Mouse (Mus musculus): ENCODE measurements around the gene Morc2a. TPM values are rescaled to one million over a fixed set of nuclear protein-coding genes. Genes with fewer than 3 reads are reported as not detected.

Morc2a gene
- polyA plus RNA-seq, 1 experiment: 16.0 TPM

DNA sequence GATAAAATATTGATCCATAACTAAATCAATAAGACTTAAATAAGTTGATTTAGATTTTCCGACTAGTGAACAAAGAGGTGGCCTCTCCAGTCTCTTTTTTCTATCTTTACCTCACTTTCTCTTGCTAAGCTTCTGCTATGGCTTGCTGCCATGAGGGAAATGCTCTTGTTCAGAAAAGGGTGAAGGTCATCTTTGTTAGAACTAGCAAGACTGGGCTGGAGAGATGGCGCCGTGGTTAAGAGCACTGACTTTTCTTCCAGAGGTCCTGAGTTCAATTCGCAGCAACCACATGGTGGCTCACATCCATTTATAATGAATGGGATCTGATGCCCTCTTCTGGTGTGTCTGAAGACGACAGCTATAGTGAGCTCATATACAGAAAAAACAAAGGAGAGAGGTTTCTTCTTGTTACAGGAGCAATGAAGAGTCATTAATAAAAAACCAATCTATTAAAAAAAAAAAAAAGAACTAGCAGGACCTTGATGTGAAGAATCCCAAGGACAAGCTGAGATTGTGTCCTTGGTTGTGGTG lies 47.2 kb downstream of the Morc2a start:
- H3K36me3 ChIP-seq (ENCODE audit: control insufficient read depth, insufficient read depth, low read length): no peaks in the 10 kb centered on the region
- no peaks in the 10 kb centered on the region for H3K27me3 ChIP-seq (ENCODE audit: control insufficient read depth, insufficient read depth, low read length)
- no peak overlapping the region for H3K4me3 ChIP-seq (ENCODE audit: control insufficient read depth, low read depth, low read length)
- H3K4me1 ChIP-seq (ENCODE audit: control insufficient read depth, insufficient read depth, low read length): no peaks in the 10 kb centered on the region
- no peak for TF ChIP-seq POLR2A (IDR thresholded peaks at IDR 0.05; ENCODE audit: control insufficient read depth, low read depth, low read length)
- no peak overlapping the region for H3K27ac ChIP-seq (ENCODE audit: control insufficient read depth, insufficient read depth, low read depth, low read length)

DNA sequence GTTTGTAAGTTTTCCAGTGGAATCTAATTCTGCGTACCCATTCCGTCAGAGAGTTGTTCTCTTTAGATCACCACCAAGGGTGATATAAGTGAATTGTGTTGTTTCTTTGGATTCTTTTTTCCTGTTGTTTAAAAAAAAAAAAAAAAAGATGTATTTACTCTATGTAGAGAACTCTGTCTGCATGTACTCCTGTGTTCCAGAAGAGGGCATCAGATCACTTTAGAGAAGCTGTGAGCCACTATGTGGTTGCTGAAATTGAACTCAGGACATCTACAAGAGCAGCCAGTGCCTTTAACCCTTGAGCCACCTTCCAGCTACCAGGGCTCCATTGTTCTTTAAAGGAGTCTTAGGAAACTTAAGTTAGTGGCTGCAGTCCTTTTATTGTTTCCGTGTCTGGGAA lies 48.5 kb downstream of the Morc2a start:
- H3K27ac ChIP-seq (ENCODE audit: control insufficient read depth, insufficient read depth, low read depth, low read length): no peak overlapping the region
- no peak overlapping the region for H3K4me3 ChIP-seq (ENCODE audit: control insufficient read depth, low read depth, low read length)
- H3K36me3 ChIP-seq (ENCODE audit: control insufficient read depth, insufficient read depth, low read length): no peaks in the 10 kb centered on the region
- no peaks in the 10 kb centered on the region for H3K27me3 ChIP-seq (ENCODE audit: control insufficient read depth, insufficient read depth, low read length)
- no peak for TF ChIP-seq POLR2A (IDR thresholded peaks at IDR 0.05; ENCODE audit: control insufficient read depth, low read depth, low read length)
- TF ChIP-seq CTCF (IDR thresholded peaks at IDR 0.05; ENCODE audit: control insufficient read depth, insufficient read depth, insufficient replicate concordance, low read depth, low read length): no peak
- H3K4me1 ChIP-seq (ENCODE audit: control insufficient read depth, insufficient read depth, low read length): no peaks in the 10 kb centered on the region

DNA sequence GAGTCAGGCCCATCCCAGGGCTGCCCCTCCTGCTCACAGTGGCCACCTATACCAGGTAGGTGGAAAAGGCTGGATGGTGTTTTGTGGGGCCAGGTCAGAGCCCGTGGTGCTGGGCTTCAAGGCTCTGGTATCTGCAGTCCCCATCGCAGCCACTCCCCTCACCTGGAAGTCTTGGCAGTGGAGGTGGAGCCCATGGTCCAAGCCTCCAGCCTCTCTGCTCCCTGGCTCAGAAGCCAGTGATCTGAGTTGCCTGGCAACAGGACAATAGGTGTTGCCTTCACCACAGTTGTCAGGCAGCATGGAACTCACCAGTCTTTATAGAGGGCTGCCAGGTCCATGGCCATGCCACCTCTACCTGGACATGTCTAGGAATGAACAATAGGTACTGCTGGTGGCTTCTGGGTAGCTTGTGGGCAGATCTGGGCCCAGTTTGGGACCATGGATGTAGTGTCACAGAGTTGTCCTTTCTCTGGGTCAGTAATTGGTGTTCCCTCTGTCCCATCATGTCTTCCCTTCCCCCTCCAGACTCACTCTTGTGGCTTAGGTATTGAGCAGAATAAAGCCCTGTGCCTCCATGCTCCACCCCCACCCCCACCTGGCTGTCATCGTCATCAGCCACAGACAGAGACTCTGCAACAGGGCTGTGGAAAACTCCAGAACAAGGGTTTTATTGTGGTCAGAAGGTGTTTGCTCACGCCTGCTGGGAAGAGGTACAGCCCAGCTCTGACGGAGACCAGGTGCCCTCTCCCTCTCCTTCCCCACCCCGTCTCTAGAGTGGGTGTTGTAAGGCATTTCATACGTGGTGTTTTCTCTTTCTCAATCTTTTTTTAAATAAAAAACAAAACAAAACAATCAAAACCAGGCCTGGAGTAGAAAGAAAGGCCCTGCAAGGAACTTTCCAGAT lies 54.4 kb downstream of the Morc2a start:
- H3K36me3 ChIP-seq (ENCODE audit: control insufficient read depth, insufficient read depth, low read length): no peaks in the 10 kb centered on the region
- peak overlapping the region; percentile 67 for H3K27ac ChIP-seq (ENCODE audit: control insufficient read depth, insufficient read depth, low read depth, low read length)
- peaks cover 7% of the 10 kb centered on the region for H3K4me1 ChIP-seq (ENCODE audit: control insufficient read depth, insufficient read depth, low read length)
- TF ChIP-seq POLR2A (IDR thresholded peaks at IDR 0.05; ENCODE audit: control insufficient read depth, low read depth, low read length): no peak; the same call in 1 of the 2 replicates
- no peak for TF ChIP-seq CTCF (IDR thresholded peaks at IDR 0.05; ENCODE audit: control insufficient read depth, insufficient read depth, insufficient replicate concordance, low read depth, low read length)
- no peaks in the 10 kb centered on the region for H3K27me3 ChIP-seq (ENCODE audit: control insufficient read depth, insufficient read depth, low read length)
- peak overlapping the region; percentile 45 for H3K4me3 ChIP-seq (ENCODE audit: control insufficient read depth, low read depth, low read length)

DNA sequence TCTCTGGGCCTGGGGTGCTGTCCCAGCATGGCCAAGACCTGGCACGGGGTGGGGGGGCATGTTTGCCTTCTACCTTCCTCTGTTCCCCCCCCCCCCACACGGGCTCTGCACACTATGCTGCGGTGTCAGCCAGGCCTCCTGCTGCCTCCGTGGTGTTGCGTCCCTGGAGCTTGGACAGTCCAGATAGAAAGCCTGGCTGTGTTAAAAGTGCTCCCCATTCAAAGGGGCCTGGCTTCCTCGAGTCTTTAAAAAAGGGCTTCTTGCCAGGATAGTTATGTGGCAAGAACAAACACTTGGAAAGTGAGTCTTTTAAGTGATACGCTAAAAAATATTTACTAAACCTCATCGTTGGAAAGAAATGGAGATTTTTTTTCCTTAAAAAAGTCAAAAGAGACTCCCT lies 55.4 kb downstream of the Morc2a start:
- no peak overlapping the region for H3K27ac ChIP-seq (ENCODE audit: control insufficient read depth, insufficient read depth, low read depth, low read length)
- H3K4me1 ChIP-seq (ENCODE audit: control insufficient read depth, insufficient read depth, low read length): peaks cover 7% of the 10 kb centered on the region
- no peak overlapping the region for H3K4me3 ChIP-seq (ENCODE audit: control insufficient read depth, low read depth, low read length)
- no peaks in the 10 kb centered on the region for H3K36me3 ChIP-seq (ENCODE audit: control insufficient read depth, insufficient read depth, low read length)
- TF ChIP-seq CTCF (IDR thresholded peaks at IDR 0.05; ENCODE audit: control insufficient read depth, insufficient read depth, insufficient replicate concordance, low read depth, low read length) (no peak), POLR2A (IDR thresholded peaks at IDR 0.05; ENCODE audit: control insufficient read depth, low read depth, low read length) (no peak)
- no peaks in the 10 kb centered on the region for H3K27me3 ChIP-seq (ENCODE audit: control insufficient read depth, insufficient read depth, low read length)

DNA sequence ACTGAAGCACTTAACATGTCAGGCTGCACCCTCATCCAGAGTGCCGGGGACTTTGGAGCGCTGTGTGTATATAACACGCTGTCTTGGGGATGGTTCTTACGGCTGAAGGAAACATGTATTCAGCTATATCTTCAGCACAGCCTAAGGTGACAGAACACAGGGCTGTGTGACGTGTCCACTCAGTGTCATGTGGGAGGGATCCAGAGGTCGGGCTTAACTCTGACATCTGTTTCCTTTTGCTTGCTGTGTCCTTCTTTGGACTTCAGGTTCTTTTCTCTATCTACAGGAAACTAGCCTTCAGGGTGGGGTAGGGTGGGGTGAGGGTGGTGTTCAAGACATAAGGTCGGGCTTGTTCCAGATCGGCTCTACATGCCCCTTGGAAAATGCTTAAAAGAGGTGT lies 58.1 kb downstream of the Morc2a start:
- Histone ChIP-seq H3K4me3 (ENCODE audit: control insufficient read depth, low read depth, low read length) (no peak overlapping the region), H3K27me3 (ENCODE audit: control insufficient read depth, insufficient read depth, low read length) (no peaks in the 10 kb centered on the region)
- TF ChIP-seq POLR2A (IDR thresholded peaks at IDR 0.05; ENCODE audit: control insufficient read depth, low read depth, low read length): no peak
- no peak for TF ChIP-seq CTCF (IDR thresholded peaks at IDR 0.05; ENCODE audit: control insufficient read depth, insufficient read depth, insufficient replicate concordance, low read depth, low read length)

DNA sequence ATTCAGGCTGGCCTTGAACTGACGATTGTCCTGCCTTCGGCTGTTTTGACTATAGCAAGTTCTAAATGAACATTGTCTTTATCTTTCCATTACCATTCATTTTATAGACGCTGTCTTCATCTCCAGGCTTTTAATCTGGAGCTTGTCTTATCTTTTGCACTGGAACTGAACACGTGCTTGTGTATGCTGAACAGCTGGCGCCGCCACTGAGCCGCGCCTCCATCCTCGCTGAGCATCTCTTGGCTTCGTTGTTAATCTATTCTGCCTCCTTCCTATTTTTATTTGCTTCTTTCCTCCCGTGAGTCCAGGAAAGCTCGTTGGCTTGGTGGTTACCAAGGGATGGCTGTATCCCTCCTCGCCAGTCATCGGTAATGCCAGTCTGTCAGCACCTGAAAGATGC lies 61.2 kb downstream of the Morc2a start:
- Histone ChIP-seq H3K27me3 (ENCODE audit: control insufficient read depth, insufficient read depth, low read length) (no peaks in the 10 kb centered on the region), H3K4me1 (ENCODE audit: control insufficient read depth, insufficient read depth, low read length) (peaks cover 4% of the 10 kb centered on the region), H3K36me3 (ENCODE audit: control insufficient read depth, insufficient read depth, low read length) (no peaks in the 10 kb centered on the region), H3K27ac (ENCODE audit: control insufficient read depth, insufficient read depth, low read depth, low read length) (no peak overlapping the region), H3K4me3 (ENCODE audit: control insufficient read depth, low read depth, low read length) (no peak overlapping the region)
- TF ChIP-seq CTCF (IDR thresholded peaks at IDR 0.05; ENCODE audit: control insufficient read depth, insufficient read depth, insufficient replicate concordance, low read depth, low read length) (no peak), POLR2A (IDR thresholded peaks at IDR 0.05; ENCODE audit: control insufficient read depth, low read depth, low read length) (no peak)

More for the DNA sequence above, 58.1 kb downstream of the Morc2a start:
- H3K4me1 ChIP-seq (ENCODE audit: control insufficient read depth, insufficient read depth, low read length): peaks cover 7% of the 10 kb centered on the region
- H3K36me3 ChIP-seq (ENCODE audit: control insufficient read depth, insufficient read depth, low read length): no peaks in the 10 kb centered on the region
- H3K27ac ChIP-seq (ENCODE audit: control insufficient read depth, insufficient read depth, low read depth, low read length): no peak overlapping the region

DNA sequence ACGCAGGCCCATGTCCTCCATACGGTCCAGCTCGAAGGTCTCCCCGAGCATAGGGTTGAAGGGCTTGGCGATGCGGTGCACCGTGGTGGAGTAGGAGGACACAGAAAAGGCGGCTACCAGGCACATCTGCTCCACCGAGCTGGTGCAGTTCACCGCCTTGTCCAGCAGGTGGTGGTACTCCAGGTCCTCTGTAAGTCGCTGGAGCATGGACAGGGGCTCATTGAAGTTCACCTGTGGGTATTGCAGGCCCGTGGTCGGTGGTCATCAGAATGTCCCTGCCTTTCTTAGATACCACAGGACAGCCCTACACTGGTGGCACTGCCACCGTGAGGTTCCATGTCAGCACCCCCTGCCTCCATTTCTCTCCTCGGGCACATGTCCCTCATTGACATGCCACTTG lies 65.5 kb downstream of the Morc2a start:
- TF ChIP-seq CTCF (IDR thresholded peaks at IDR 0.05; ENCODE audit: control insufficient read depth, insufficient read depth, insufficient replicate concordance, low read depth, low read length) (peak; percentile 81; the same call in 1 of the 2 replicates), POLR2A (IDR thresholded peaks at IDR 0.05; ENCODE audit: control insufficient read depth, low read depth, low read length) (no peak)
- Histone ChIP-seq H3K4me3 (ENCODE audit: control insufficient read depth, low read depth, low read length) (no peak overlapping the region), H3K36me3 (ENCODE audit: control insufficient read depth, insufficient read depth, low read length) (no peaks in the 10 kb centered on the region), H3K27me3 (ENCODE audit: control insufficient read depth, insufficient read depth, low read length) (no peaks in the 10 kb centered on the region), H3K27ac (ENCODE audit: control insufficient read depth, insufficient read depth, low read depth, low read length) (no peak overlapping the region), H3K4me1 (ENCODE audit: control insufficient read depth, insufficient read depth, low read length) (no peaks in the 10 kb centered on the region; the same call in 1 of the 2 replicates)

All from testis, adult 2 months (tissue).